Mouse (Mus musculus) kidney, embryonic 14.5 days (tissue): ENCODE measurements around the gene Rpl18. TPM values are rescaled to one million over a fixed set of nuclear protein-coding genes. Genes with fewer than 3 reads are reported as not detected.

Experiments
- ATAC-seq: fragments of 200-750 bp; cut with Nextera tagmentation; 2 replicates; pipeline ENCODE4 v1.8.0; 2017; ENCODE audit warnings: moderate number of reproducible peaks, mild to moderate bottlenecking, moderate TSS enrichment, moderate library complexity; ENCODE audit not compliant: low FRiP score, low TSS enrichment
- H3K27ac ChIP-seq: fragments of 300-500 bp; sonication (generic); 2 replicates; pipeline ENCODE4 v1.5.1; 2014; ENCODE audit warnings: low read depth, mild to moderate bottlenecking, low read length, moderate library complexity, mixed read lengths
- H3K27me3 ChIP-seq: fragments of 300-500 bp; sonication (generic); 2 replicates; pipeline ENCODE4 v1.6.1; 2014; ENCODE audit warnings: mild to moderate bottlenecking, low read length; ENCODE audit not compliant: control insufficient read depth, insufficient read depth
- H3K36me3 ChIP-seq: fragments of 300-500 bp; sonication (generic); 2 replicates; pipeline ENCODE4 v1.6.1; 2014; ENCODE audit warnings: low read length, mixed read lengths; ENCODE audit not compliant: control insufficient read depth, insufficient read depth
- H3K4me1 ChIP-seq: fragments of 300-500 bp; sonication (generic); 2 replicates; pipeline ENCODE4 v1.6.1; 2014; ENCODE audit warnings: low read length, mixed read lengths; ENCODE audit not compliant: control insufficient read depth, insufficient read depth
- H3K4me2 ChIP-seq: fragments of 300-500 bp; sonication (generic); replicated peaks from 2 replicates; pipeline ENCODE4 v1.6.1; 2014; ENCODE audit warnings: low read depth, mild to moderate bottlenecking, low read length
- H3K4me3 ChIP-seq: fragments of 300-500 bp; sonication (generic); 2 replicates; pipeline ENCODE4 v1.5.1; 2014; ENCODE audit warnings: mild to moderate bottlenecking, low read length
- H3K9ac ChIP-seq: fragments of 300-500 bp; sonication (generic); 2 replicates; pipeline ENCODE4 v1.6.1; 2014; ENCODE audit warnings: low read depth, mild to moderate bottlenecking, low read length, moderate library complexity
- H3K9me3 ChIP-seq: fragments of 300-500 bp; sonication (generic); 2 replicates; pipeline ENCODE4 v1.6.1; 2016; ENCODE audit warnings: low read length; ENCODE audit not compliant: control insufficient read depth
- WGBS: fragments of 180-500 bp; shearing (Covaris S2); extraction: QIAGEN DNeasy Blood & Tissue Kit; methylation state at CpG from one replicate; pipeline ENCODE4 v1.1.7; 2014; 5-methylcytosine and 5-hydroxymethylcytosine counted together
- polyA plus RNA-seq: library from polyadenylated mRNA; unstranded; fragments of >200 nt; fragmentation: Nextera tagmentation; extraction: Ambion mirVana; gene quantifications from 2 replicates; pipeline ENCODE4 v1.2.1, GENCODE M21; 2014

Gene Rpl18
- polyA plus RNA-seq, 1 experiment from 2014 or later = 1,328 TPM

DNA sequence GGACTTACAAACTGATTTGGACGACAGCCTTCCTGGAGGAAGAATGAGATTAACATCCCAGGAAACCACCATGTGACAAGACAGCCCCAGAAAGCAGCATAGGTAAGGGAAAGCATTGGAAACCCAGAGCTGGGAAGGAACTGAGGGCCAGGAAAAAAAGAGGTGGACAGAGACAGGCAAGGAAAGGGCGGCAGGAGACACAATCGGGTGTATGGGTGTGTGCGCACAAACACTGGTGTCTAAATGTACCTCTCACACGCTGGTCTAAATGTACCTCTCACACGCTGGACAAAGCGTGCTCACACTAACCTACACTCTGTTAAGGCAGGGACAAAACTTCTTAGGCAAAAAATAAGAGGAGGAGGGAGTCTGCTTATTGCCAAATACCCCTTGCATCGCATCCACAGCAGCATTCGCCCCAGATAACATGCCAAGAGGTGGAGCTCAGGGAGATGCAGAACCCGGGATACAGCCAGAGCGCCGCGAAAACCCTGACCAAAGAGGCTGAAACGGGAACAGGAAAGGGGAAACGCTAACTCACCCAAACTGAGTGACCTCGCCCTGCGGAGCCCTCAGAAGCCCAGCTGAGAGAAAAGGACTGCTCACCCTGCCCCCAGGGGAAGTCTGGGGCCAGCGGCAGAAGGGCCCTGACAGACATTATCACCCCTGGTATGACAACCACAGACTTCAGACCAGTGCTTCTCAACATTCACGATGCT lies 643 bp downstream of the Rpl18 start:
- WGBS = 83% methylated on average over 19 of the region's 19 CpGs
- Histone ChIP-seq H3K27ac (peak overlapping the region; percentile 4; the same call in 1 of the 2 replicates), H3K9me3 (no peaks in the 10 kb centered on the region), H3K4me1 (peaks cover 39% of the 10 kb centered on the region), H3K9ac (no peak overlapping the region), H3K27me3 (no peaks in the 10 kb centered on the region), H3K36me3 (peaks cover 45% of the 10 kb centered on the region), H3K4me3 (peak overlapping the region; percentile 75; the same call in 1 of the 2 replicates), H3K4me2 (peak overlapping the region; percentile 93)
- ATAC-seq = no peak

DNA sequence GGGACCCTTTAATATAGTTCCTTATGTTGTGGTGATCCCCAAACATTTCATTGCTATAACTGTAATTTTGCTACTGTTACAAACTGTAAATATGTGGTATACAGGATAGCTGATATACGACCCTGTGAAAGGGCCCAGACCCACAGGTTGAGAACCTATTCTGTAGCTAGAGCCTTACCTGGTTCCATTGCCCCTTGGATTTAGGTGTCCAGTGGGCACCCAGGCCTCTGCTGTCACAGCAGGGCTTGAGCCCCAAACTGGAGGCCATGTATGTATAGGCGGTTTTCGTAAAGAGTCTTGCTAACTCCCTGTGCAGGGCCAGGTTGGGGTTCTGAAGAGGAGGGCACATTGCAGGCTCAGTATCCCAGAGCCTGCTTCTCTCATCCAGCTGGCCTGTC lies 1.2 kb downstream of the Rpl18 start:
- Histone ChIP-seq H3K4me1 (peaks cover 39% of the 10 kb centered on the region), H3K36me3 (peaks cover 45% of the 10 kb centered on the region), H3K9me3 (no peaks in the 10 kb centered on the region), H3K4me3 (peak overlapping the region; percentile 63), H3K9ac (peak overlapping the region; percentile 91; the same call in 1 of the 2 replicates), H3K27ac (no peak overlapping the region), H3K27me3 (no peaks in the 10 kb centered on the region), H3K4me2 (peak overlapping the region; percentile 93)
- 91% methylated on average over 3 of the region's 3 CpGs for WGBS
- ATAC-seq = no peak

GRCm38 (mm10) chr7:45716952-45717917 lies 2.0 kb downstream of the Rpl18 start:
- H3K4me1 ChIP-seq = peaks cover 39% of the 10 kb centered on the region
- no peaks in the 10 kb centered on the region for H3K27me3 ChIP-seq
- no peaks in the 10 kb centered on the region for H3K9me3 ChIP-seq
- peak; percentile 17; the same call in 1 of the 2 replicates for ATAC-seq
- peak overlapping the region; percentile 74 for H3K27ac ChIP-seq
- H3K4me2 ChIP-seq = peak overlapping the region; percentile 93
- WGBS = 11% methylated on average over 31 of the region's 31 CpGs
- peaks cover 45% of the 10 kb centered on the region for H3K36me3 ChIP-seq
- H3K9ac ChIP-seq = peak overlapping the region; percentile 91
- H3K4me3 ChIP-seq = peak overlapping the region; percentile 63

- H3K9ac ChIP-seq = peak within 1 kb of the TSS; percentile 91
- peak within 1 kb of the TSS; percentile 74 for H3K27ac ChIP-seq
- no peaks in the 10 kb centered on the region for H3K9me3 ChIP-seq
- peaks cover 45% of the 10 kb centered on the region for H3K36me3 ChIP-seq
- H3K27me3 ChIP-seq = no peaks in the 10 kb centered on the region
- peak; percentile 79 for ATAC-seq
- H3K4me2 ChIP-seq = peak within 1 kb of the TSS; percentile 94
- peaks cover 39% of the 10 kb centered on the region for H3K4me1 ChIP-seq
- H3K4me3 ChIP-seq = peak within 1 kb of the TSS; percentile 63
- WGBS = under 1% methylated on average over 41 of the region's 41 CpGs
These were observed 2.7 kb downstream of the Rpl18 start, which contains the start of gene Sphk2 for GRCm38 (mm10) chr7:45717918-45718297. Gene Sphk2, minus strand, starts transcription at chr7:45718002.

- Histone ChIP-seq H3K27me3 (no peaks in the 10 kb centered on the region), H3K9ac (peak overlapping the region; percentile 91), H3K4me2 (peak overlapping the region; percentile 94), H3K9me3 (no peaks in the 10 kb centered on the region), H3K4me3 (peak overlapping the region; percentile 63), H3K36me3 (peaks cover 45% of the 10 kb centered on the region), H3K4me1 (peaks cover 39% of the 10 kb centered on the region), H3K27ac (peak overlapping the region; percentile 74)
- ATAC-seq = no peak
- under 1% methylated on average over 20 of the region's 20 CpGs for WGBS
These were observed 3.1 kb downstream of the Rpl18 start for GRCm38 (mm10) chr7:45718331-45718730.

- no peaks in the 10 kb centered on the region for H3K9me3 ChIP-seq
- H3K36me3 ChIP-seq = peaks cover 51% of the 10 kb centered on the region
- peak overlapping the region; percentile 94 for H3K4me2 ChIP-seq
- no peak overlapping the region for H3K27ac ChIP-seq
- peaks cover 36% of the 10 kb centered on the region for H3K4me1 ChIP-seq
- WGBS = 82% methylated on average over 10 of the region's 10 CpGs
- peak overlapping the region; percentile 91 for H3K9ac ChIP-seq
- ATAC-seq = no peak
- H3K4me3 ChIP-seq = peak overlapping the region; percentile 63
- H3K27me3 ChIP-seq = no peaks in the 10 kb centered on the region
These were observed 3.9 kb downstream of the Rpl18 start for GRCm38 (mm10) chr7:45719180-45719579.

- H3K4me2 ChIP-seq = peak overlapping the region; percentile 94; the same call in 1 of the 2 replicates
- 88% methylated on average over 15 of the region's 16 CpGs for WGBS
- H3K9ac ChIP-seq = peak overlapping the region; percentile 91; the same call in 1 of the 2 replicates
- peak overlapping the region; percentile 63; the same call in 1 of the 2 replicates for H3K4me3 ChIP-seq
- peaks cover 31% of the 10 kb centered on the region for H3K4me1 ChIP-seq
- no peaks in the 10 kb centered on the region for H3K9me3 ChIP-seq
- peaks cover 58% of the 10 kb centered on the region for H3K36me3 ChIP-seq
- no peaks in the 10 kb centered on the region for H3K27me3 ChIP-seq
- no peak for ATAC-seq
- no peak overlapping the region for H3K27ac ChIP-seq
These were observed 4.6 kb downstream of the Rpl18 start for GRCm38 (mm10) chr7:45719738-45720412.

GRCm38 (mm10) chr7:45720413-45721233 lies 5.4 kb downstream of the Rpl18 start, which contains the start of gene Fam83e:
Gene Fam83e, plus strand, starts transcription at chr7:45721212.
- Histone ChIP-seq H3K9ac (0 out of 2 replicates have a peak within 1 kb of the TSS, but pooled peaks have one; percentile 28), H3K27ac (no peak within 1 kb of the TSS), H3K9me3 (no peaks in the 10 kb centered on the region), H3K4me3 (no peak within 1 kb of the TSS), H3K27me3 (no peaks in the 10 kb centered on the region), H3K4me1 (peaks cover 29% of the 10 kb centered on the region), H3K4me2 (0 out of 2 replicates have a peak within 1 kb of the TSS, but pooled peaks have one; percentile 94), H3K36me3 (peaks cover 65% of the 10 kb centered on the region)
- ATAC-seq = no peak
- WGBS = 82% methylated on average over 14 of the region's 14 CpGs
